Mouse (Mus musculus): Measurements from ENCODE around the gene Arpc5l. TPM values are rescaled to one million over a fixed set of nuclear protein-coding genes. Genes with fewer than 3 reads are reported as not detected.
"Not testable (repeated sequence)": the region's sequence is repeated elsewhere in the genome, so short reads cannot be mapped to it uniquely, and the experiment has no call there.

Arpc5l gene
- total RNA-seq, 2 experiments from 2014 or later = 79.8 TPM

DNA sequence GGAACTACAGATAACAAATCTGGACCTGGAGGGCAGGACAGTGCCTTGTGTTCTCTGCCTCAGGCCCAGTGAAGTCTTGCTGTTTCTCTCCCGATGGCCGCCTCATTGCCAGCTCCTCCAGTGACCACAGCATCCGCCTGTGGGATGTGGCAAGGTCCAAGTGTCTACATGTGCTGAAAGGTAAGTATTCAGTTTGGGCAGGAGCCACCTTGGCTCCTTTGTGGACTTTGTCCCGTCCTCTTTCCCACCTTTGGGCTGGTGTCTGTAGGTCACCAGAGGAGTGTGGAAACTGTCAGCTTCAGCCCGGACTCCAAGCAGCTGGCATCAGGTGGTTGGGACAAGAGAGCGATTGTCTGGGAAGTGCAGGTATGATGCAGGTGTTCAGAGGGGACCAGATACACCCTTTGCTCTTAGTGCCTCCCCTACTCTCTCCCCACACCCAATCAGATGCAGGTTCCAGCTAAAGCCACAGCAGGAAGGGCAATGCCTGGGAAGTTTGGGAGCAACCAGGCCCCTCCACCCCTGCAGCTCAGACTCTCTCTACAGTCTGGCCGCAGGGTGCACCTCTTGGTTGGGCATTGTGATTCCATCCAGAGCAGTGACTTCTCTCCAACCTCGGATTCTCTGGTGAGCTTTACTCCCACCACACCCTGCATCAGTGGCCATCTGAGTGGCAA lies 5.1 kb upstream of the Arpc5l start:
- no peak for DNase-seq

DNA sequence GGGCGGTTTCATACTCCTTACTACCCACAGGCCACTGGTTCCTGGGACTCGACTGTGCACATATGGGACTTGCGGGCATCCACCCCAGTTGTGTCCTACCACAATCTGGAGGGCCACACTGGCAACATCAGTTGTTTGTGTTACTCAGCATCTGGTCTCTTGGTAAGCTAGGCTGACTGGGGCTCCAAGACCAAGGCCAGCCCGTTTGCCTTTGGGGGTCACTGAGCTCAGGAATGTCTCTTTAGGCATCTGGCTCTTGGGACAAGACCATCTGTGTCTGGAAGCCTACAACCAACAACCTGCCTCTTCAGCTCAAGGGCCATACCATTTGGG lies 4.6 kb upstream of the Arpc5l start:
- DNase-seq = no peak

DNA sequence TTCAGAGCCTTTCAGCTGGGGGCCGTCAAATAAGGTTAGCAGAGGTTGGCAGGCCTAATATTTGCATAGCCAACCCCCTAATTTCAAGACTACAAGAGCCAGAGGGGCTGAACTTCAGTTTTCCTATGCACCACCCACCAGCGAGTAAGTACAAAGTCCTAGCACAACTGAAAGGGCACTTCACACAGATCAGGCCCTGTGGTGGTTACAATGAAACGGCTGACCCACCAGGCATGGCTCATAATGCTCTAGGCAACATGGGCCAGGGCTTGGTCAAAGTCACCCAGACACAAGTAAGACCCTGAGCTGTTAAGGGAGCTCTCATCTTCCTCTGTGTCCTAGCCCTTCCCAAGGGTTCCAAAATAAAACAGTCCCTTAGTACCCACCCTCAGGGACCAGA lies 3.3 kb upstream of the Arpc5l start:
- no peak for DNase-seq

DNA sequence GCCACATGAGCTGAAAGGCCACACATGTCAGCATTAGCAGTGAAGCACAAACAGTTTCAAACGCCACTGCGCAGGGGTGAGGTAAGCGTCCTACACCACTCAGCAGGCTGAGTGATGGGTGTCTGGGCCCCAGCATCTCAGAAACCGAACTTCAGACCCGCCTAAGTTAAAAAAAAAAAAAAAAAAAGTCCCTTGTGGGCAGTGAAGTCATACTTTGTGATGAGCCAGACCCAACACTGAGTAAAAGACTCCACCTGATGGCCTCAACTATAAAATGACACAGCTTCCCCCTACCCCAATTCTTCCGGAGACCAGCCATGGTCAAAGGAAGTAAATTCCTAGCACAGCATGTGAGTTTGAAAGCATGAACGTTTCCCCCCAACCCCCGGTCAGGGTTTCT lies 2.0 kb upstream of the Arpc5l start:
- no peak for DNase-seq

DNA sequence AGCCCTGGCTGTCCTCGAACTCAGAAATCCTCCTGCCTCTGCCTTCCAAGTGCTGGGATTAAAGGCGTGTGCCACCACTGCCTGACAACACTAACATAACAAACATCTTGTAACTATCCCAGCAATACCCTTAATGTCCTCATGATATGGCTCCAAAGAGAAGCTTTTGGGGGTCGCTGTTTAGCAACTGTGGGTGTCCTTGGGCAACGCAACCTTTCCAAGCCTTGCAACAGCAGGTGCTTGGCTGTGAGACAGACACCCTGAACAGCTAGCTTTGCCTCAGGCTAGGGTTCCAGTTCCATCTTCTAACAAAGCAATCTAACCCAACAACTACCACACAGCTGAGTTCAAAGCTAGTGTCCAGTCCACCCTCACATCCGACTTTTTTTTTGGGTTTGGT lies 1.6 kb upstream of the Arpc5l start:
- no peak for DNase-seq

DNA sequence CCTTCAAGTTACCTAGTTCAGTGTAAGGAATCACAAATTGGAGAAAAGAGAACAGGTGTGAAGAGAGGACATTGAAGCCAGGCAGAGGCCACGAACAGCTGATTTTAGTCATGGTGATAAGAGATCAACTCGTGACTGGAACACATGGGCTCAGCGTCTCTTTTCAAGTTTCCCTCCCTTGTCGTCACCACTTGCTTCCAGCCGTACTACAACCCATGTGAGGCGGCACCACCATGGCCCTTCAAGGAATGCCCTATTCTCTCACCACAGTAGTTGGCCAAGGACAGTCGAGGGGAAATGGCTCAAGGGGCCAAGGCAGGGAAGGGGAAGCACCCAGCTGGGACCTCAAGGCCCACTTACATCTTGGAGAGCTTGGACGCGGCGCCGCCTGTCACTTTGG lies 776 bp upstream of the Arpc5l start:
- DNase-seq = peak in 1 of 2 experiments; percentile 49

DNA sequence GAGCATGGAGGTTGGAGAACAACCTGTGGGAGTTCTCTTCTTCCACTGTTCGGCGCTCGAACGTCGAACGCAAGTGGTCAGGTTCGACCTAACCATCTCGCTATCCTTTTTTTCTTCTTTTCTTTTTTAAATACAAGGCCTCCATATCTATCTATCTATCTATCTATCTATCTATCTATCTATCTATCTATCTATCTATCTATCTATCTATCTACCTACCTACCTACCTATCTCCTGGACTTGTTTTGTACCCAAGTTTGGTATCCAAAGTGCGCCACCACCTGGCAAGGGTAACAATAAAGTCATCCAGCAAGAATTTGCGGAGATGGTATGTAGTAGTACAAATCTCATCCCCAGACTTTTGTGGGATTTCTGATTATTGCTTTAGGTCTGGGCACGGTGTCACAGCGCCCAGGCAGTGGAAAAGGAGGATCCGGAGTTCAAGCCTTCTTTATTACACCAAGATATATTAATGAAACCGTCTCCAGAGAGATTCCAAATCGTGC lies 479 bp downstream of the Arpc5l start, which contains the start of gene Rpl35:
Gene Rpl35, minus strand, starts transcription at position 51 of the 506 bp plus-strand sequence.
- DNase-seq = peak; percentile 69 to 74

DNA sequence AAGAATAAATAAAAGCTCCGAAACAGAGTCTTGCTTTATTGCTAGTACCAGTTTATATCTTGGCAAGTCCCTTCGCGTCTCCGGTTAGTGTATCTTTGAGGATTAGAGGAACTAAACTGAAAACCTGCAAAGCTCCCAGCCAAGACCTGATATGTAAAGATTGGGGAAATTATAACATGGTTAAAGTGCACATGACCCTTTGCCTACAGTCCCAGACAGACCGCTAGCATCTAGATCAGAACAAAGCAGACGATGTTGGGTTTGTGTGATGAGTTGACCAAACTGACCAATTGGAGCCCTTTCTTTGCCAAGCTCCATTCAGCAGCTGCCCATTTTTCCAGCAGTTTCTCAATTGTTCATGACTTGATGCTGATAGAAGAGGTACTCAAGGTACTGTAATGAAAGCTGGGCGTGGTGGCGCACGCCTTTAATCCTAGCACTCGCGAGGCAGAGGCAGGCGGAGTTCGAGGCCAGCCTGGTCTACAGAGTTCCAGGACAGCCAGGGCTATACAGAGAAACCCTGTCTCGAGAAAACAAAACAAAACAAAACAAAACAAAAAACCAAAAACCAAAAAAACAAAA lies 1.1 kb downstream of the Arpc5l start:
- DNase-seq = no peak

DNA sequence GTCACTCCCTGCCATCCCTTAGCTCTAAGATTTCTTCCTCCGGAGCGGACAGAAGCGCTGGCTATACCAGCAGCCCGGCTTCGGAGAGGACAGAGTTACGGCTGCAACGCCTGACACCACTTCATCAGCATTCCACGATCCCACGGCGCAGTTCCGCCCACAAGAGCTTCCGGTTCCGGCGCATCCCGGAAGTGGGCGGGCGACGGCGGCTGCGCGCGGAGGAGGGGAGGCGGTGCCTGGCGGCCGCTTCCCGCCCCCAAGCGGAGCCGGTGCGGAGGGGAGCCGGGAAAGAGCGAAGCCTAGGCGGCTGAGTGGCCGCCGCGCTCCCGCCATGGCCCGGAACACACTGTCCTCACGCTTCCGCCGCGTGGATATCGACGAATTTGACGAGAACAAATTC lies 2.7 kb downstream of the Arpc5l start:
- peak; percentile 97 for DNase-seq

DNA sequence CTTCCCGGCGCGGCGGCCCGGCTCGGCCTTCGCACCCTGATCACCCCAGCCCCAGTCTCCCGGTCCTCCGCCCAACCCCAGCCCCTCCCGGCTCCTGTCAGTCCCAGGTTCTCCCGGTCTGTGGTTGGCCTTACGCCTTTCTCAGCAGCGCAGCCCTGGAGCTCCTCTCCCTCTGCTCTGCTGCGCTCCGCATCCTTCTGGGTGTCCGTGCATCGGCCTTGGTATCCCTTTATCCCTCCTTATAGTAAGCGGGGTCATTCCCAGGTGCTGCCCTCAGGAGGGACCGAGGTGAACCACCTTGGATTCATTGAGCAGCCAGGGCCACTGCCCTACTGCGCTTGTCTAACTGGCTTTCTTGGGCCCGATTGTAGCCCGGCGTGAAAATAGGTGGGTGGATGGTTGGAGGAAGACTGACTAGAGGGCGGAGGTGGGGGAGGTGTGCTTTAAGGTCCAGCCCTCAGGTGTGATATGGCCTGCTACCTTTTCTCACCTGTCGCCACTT lies 3.3 kb downstream of the Arpc5l start:
- DNase-seq = no peak

DNA sequence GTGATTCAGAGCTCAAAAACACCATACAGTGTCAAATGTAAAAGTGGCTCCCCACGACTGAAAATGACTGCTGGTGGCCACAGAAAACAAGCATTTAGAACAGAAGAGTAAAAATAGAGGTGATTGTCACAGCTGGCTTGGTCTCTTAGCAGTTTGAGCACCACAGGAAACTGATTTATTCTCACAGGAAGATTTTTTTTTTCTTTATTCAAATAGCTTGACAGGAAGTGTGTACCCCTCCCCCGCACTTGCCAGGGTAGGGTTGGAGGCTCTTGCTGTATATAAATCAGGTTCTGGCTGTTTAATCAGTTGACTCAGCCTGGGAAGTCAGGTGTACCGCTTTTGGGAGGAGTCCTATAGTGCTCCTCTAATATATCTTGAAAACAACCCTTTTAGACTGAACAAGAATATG lies 3.8 kb downstream of the Arpc5l start:
- DNase-seq = peak in 1 of 2 experiments; percentile 64

DNA sequence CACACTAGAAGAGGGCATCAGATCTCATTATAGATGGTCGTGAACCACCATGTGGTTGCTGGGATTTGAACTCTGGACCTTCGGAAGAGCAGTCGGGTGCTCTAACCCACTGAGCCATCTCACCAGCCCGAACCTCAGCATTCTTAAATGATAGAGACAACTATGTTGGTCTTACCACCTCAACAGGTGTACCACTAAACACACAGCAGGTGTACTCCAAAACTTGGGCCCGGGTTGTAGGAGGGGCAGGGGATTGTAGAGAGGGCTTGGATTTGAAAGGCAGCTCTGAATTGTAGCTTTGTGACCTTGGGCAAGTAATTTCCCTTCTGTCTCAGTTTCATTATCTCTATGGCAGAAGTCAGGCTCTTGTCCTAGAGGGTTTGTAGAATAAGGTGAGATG lies 5.0 kb downstream of the Arpc5l start:
- not testable (repeated sequence) for DNase-seq

DNA sequence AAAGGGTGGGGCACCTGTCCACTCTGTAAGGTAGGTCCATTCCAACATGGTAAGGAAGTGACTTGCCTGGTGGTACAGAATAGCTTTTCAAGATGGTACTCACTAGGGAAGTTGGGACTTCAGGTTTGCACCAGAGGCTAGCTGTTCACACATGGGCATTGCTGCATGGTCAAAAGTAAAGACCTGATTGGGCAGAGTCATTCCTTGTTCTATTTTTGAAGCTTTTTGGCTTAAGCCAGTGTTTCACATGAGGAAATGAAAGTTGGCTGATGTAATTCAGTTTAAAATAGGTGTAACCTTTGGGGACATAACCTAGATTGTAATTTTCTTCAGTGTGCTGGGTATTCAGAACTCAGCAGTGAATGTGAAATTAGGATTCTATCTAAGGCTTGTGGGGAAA lies 6.1 kb downstream of the Arpc5l start:
- DNase-seq = no peak

DNA sequence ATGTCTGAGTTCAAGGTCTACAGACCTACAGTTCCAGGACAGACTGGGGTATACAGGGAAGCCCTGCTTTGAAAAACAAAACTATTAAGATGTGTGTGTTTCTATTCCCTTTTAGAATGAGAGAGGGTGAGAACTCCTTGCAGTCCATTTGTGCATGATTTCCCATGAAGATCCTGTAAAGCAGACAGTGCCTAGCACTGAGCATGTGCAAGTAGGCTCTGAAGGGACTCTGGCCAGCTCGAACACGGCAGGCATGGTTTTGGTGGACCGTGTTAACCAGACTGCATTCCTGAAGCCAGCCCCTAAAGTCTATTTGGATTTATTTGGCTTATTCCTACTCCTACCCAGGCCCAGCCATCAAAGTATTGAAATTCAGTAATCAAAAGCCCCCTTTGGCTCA lies 6.8 kb downstream of the Arpc5l start:
- no peak for DNase-seq

DNA sequence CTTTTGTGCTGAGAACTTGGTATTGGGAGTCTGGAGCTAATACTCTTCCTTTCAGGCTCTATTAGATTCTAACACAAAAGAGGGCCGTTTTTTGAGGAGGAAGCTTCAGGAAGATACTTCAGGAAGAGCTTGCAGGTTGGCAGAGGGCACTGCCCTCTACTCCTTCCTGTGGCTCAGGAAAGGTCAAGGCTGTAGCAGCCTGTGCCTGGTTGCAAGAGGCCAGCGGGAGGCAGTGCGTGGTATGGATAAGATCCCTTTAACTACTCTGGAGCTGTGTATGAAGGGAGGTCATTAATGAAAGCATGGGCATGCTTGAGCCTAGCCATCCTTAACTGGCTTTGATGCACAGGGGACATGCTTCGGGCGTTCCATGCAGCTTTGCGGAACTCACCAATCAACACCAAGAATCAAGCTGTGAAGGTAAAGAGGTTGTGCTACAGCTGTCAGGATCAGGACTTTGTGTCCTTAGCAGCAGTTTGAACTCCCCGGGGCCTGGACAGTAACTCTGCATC lies 7.7 kb downstream of the Arpc5l start:
- peak; percentile 16 to 50 for DNase-seq

DNA sequence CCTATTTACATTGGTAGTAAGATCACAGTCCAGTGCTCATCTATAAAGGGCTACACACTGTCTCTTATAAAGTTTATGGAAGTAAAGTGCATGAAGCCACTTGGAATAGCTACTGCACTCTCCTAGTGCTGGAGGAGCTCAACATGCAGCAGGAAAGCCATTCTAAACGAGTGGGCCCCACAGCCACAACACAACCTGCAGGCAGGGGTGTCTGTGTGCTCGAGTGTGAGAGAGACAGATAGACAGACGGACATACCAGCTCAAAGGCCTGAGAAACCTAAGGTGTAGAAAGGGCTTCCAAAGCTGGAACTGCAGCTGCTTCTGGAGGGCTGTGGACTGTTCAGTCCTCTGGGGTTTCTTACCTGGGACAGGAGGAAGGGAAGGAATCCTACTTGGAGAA lies 11.4 kb downstream of the Arpc5l start:
- DNase-seq = no peak

DNA sequence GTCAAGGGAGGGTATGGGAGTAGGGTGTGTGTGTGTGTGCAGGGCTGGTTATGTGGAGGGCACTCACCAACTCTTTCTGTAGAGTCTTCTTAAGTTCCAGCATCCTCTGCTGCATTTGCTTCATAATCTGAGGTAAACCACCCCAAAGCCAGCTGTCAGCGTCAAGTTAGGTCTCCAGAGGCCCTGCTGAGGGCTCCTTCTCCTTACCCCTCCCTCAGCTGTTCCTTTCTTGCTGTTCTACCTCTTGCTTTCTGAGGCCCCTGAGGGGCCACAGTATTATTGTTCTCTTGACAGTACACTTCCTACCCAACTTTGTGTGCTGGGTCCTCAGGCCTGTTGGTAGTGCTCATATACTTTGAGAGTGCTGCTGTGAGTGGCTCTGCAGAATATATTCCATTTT lies 14.9 kb downstream of the Arpc5l start:
- no peak for DNase-seq

DNA sequence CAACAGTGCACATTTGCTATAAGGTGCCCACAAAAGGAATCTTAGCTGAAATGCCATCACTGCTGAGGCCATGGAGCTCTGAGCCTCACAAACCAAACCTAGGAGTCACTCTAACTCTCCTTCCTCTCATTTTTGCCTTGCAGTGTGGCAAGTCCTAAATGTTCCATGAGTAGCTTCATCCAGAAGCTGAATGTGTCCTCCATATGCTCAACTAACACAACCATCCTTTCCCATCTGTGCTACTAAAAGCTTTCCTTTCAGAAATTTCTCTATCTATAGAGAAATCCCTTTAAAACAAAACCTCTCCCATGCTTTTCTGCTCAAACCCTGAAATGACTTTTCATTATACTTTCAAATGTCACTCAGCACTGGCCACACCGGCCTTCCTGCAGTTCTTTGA lies 26.5 kb downstream of the Arpc5l start:
- DNase-seq = no peak

DNA sequence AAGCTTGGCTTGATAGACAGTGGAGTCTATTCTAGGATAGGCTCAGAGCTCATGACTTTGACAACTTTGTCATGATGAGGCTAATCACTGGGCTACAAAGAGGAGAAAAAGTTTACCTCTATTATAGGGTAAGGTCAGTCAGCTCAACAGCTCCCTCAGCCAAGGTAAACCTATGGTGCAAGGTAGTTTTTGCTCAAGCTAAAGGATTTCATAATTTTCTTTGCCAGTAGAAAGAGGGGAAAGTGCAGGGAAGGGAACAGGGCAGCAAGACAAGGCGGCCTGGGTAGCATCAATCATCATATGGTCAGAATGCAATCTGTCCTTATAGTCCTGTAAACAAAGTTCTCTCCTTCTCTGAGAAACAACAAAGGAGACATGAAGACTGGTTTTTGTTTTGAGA lies 35.1 kb downstream of the Arpc5l start:
- no peak for DNase-seq

DNA sequence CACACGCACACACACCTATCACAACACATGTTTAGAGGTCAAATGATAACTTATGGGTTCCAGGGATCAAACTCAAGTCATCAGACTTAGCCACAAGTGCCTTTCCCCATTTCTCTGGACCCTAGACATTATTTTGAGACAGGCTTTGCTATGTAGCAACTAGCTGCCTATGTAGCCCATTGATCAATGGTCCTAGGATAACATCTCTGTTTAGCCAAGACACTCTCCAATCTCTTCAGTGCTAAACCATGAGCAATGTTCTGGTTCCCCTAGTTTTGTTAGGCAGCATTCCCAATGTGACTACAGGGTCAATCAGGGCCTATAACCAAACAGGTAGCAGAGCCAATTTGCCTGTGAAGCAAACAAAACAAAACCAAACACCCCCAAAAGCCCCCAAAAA lies 43.4 kb downstream of the Arpc5l start:
- no peak for DNase-seq

DNA sequence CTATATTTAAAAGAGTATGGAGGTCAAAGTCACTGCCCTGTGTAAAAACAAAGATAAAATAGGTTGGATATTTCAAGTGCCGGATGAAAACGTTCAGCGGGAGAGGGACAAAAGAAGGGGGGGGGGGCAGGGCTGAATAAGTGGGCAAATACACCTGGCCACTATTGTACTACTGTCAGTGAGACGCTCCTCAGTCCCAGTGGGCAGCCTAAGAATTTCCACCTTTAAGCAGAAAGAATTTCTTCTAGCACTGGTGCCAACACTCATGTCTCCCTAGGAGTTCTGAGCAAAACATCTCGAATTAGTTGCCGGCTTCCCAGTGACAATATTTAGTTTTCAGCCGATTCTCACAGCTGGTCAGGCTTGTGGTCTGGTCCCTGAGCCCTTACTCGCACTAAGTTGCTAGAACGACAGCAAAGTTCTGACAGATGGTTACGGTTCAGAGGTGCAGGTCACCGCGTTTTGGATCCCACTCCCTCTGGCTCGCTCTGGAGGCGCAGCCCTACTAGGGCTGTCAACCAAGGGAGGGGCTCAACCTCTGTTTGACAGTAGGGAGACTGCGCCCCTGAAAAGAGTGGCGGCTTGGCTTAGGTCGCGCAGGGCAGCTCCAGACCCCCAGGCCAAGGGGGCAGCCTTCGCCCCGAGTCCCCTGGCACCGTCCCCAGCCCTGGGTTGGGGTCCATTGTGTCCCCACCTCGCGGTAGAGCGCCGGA lies 59.7 kb downstream of the Arpc5l start:
- DNase-seq = no peak
